Comparison of ENCODE assay signal across 26 mouse cellular contexts in genomic region chr8:57249061-57249460, GRCm38 (mm10).
"Had no signal": no experiment of that assay in that cellular context is flagged by ENCODE, and none has a peak within 500 bp of the region (broad histone marks: within the 10 kb centered on the region; RNA-seq: fewer than 3 reads in every experiment).

No protein-coding gene starts in this region.

- H3K4me3 ChIP-seq: gastrocnemius, adult 2 months; heart, embryonic 12.5 days; hindbrain, embryonic 10.5 days; hindbrain, embryonic 12.5 days; intestine, embryonic 15.5 days; layer of hippocampus, adult 2 months; left cerebral cortex, adult 2 months; limb, embryonic 10.5 days; limb, embryonic 12.5 days; liver, embryonic 13.5 days; liver, embryonic 15.5 days had no signal

- H3K4me2 ChIP-seq: heart, embryonic 12.5 days; hindbrain, embryonic 12.5 days; hindbrain, embryonic 14.5 days; intestine, embryonic 15.5 days; limb, embryonic 12.5 days; liver, embryonic 11.5 days; liver, embryonic 13.5 days; liver, embryonic 15.5 days had no signal

- H3K36me3 ChIP-seq: heart, embryonic 12.5 days; hindbrain, embryonic 10.5 days; hindbrain, embryonic 12.5 days; intestine, embryonic 15.5 days; limb, embryonic 10.5 days; limb, embryonic 12.5 days; liver, embryonic 13.5 days; liver, embryonic 15.5 days had no signal

- H3K27ac ChIP-seq: gastrocnemius, adult 2 months; hindbrain, embryonic 10.5 days; hindbrain, embryonic 12.5 days; hindbrain, embryonic 14.5 days; intestine, embryonic 15.5 days; layer of hippocampus, adult 2 months; left cerebral cortex, adult 2 months; limb, embryonic 10.5 days; limb, embryonic 12.5 days; liver, embryonic 13.5 days; liver, embryonic 15.5 days had no signal

- H3K9me3 ChIP-seq: heart, embryonic 12.5 days; hindbrain, embryonic 10.5 days; hindbrain, embryonic 12.5 days; intestine, embryonic 15.5 days; limb, embryonic 10.5 days; limb, embryonic 12.5 days; liver, embryonic 13.5 days; liver, embryonic 15.5 days had no signal

- H3K9ac ChIP-seq: heart, embryonic 12.5 days; hindbrain, embryonic 12.5 days; hindbrain, embryonic 14.5 days; intestine, embryonic 15.5 days; limb, embryonic 12.5 days; liver, embryonic 13.5 days; liver, embryonic 15.5 days; liver, postnatal 0 days had no signal

- DNase-seq: gastrocnemius, adult 2 months; gastrocnemius, postnatal 10 days; gastrocnemius, postnatal 25 days; heart, postnatal 4 days; kidney, adult 18-20 months; kidney, adult 8-10 months; kidney, postnatal 10 days; kidney, postnatal 25 days; kidney, postnatal 4 days; liver; liver, embryonic 13.5 days; liver, postnatal 0 days had no signal

- H3K4me1 ChIP-seq: hindbrain, embryonic 10.5 days; hindbrain, embryonic 12.5 days; intestine, embryonic 15.5 days; liver, embryonic 13.5 days; liver, embryonic 15.5 days had no signal

- ATAC-seq: hindbrain, embryonic 16.5 days; inflammation-experienced regulatory T-cells, adult 6 months; intestine, embryonic 15.5 days; intestine, postnatal 0 days; liver, postnatal 0 days had no signal

- H3K27me3 ChIP-seq: heart, embryonic 12.5 days; hindbrain, embryonic 12.5 days; intestine, embryonic 15.5 days; limb, embryonic 12.5 days; liver, embryonic 13.5 days; liver, embryonic 15.5 days had no signal
